ENCODE assay signal across 19 mouse cellular contexts in the genomic region with DNA sequence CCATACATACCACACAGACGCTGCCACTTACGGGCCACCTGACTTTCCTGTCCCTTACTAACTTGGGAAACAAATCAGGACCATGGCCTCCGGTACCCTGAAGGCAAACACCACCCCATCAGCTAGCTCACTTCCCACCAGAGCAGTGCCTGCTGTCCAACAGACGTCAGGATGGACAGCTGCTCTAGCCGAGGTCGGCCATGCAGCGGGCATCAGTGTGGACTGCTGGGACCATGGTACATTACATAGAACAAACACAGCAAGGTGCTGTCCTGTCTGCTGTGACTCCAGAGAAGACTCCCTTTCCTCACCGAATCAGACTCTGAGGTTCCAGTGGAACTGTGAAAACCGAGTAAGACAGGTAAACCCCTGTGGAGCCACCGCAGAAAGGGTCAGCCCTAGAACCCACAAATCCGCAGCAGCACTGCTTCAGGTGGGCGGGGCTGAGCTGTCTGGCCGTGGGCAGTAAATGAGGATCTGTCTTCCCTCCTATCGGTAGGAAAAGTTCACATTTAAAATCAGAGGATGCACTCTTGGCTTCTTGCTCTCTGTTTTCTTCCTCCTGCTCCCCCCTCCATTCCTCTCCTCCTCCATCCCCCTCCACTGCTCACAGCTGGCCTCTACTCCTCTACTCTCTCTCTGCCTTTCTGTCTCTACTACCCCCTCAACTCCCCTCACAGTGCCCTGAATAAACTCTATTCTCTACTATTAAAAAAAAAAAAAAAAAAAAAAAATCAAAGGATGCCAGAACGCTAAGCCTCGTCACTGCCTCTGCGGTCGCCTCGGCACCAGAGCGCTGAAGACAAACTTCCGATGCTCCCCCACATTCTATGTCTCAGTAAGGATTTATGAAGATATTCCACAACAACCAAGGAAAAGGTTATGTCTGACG. TPM values are rescaled to one million over a fixed set of nuclear protein-coding genes. Genes with fewer than 3 reads are reported as not detected.
DNase-seq lines count a peak whose midpoint lies in the region; ATAC-seq and TF ChIP-seq lines count a peak whose summit lies in the region.
"Had no signal": no experiment of that assay in that cellular context is flagged by ENCODE, and none has a peak within 500 bp of the region (broad histone marks: within the 10 kb centered on the region; RNA-seq: fewer than 3 reads in every experiment).

No protein-coding gene starts in this region.

- TF ChIP-seq EP300 in heart, adult 2 months (IDR thresholded peaks at IDR 0.05; ENCODE audit: insufficient read depth, low read depth, low read length): no peak

- H3K27ac ChIP-seq in heart, embryonic 15.5 days: peak overlapping the region; percentile 44; the same call in 1 of the 2 replicates
- H3K27ac ChIP-seq in heart, adult 2 months: no peak overlapping the region
- peak overlapping the region; percentile 76 for H3K27ac ChIP-seq in lung, embryonic 15.5 days
- H3K27ac ChIP-seq in stomach, embryonic 14.5 days (ENCODE audit: low read length): peak overlapping the region; percentile 33; the same call in 1 of the 2 replicates
- no peak overlapping the region for H3K27ac ChIP-seq in forebrain, embryonic 11.5 days (ENCODE audit: low read depth, low read length)
- H3K27ac ChIP-seq: forebrain, embryonic 13.5 days; hindbrain, embryonic 15.5 days; midbrain, embryonic 10.5 days; neural tube, embryonic 12.5 days had no signal

- ATAC-seq in heart, embryonic 15.5 days (replicated peaks; ENCODE audit: insufficient number of reproducible peaks, insufficient read depth, low FRiP score, low read depth): no peak
- ATAC-seq in lung, embryonic 15.5 days (ENCODE audit: borderline replicate concordance, extremely low read depth, low FRiP score, low TSS enrichment): no peak
- no peak for ATAC-seq in stomach, embryonic 14.5 days (ENCODE audit: insufficient number of reproducible peaks, insufficient read depth, low FRiP score, low read depth)
- no peak for ATAC-seq in forebrain, embryonic 11.5 days (replicated peaks; ENCODE audit: low FRiP score)
- ATAC-seq: forebrain, embryonic 13.5 days had no signal

- intact Hi-C loops in heart, adult 2 months (cut with DNase I): no loop called here

- H3K4me3 ChIP-seq in heart, embryonic 15.5 days: no peak overlapping the region
- H3K4me3 ChIP-seq in heart, adult 2 months: no peak overlapping the region
- H3K4me3 ChIP-seq in lung, embryonic 15.5 days: no peak overlapping the region
- H3K4me3 ChIP-seq in lung, adult 2 months (replicated peaks; ENCODE audit: extremely low read depth, low read depth, low read length): no peak overlapping the region
- H3K4me3 ChIP-seq in stomach, embryonic 14.5 days (ENCODE audit: low read depth, low read length): no peak overlapping the region
- H3K4me3 ChIP-seq in forebrain, embryonic 11.5 days (ENCODE audit: low read depth, low read length): no peak overlapping the region
- H3K4me3 ChIP-seq: forebrain, embryonic 13.5 days; hindbrain, embryonic 15.5 days; midbrain, embryonic 10.5 days; neural tube, embryonic 12.5 days had no signal

- no peak overlapping the region for H3K4me2 ChIP-seq in heart, embryonic 15.5 days
- no peak overlapping the region for H3K4me2 ChIP-seq in lung, embryonic 15.5 days
- no peak overlapping the region for H3K4me2 ChIP-seq in stomach, embryonic 14.5 days (replicated peaks; ENCODE audit: low read depth, low read length)
- H3K4me2 ChIP-seq in forebrain, embryonic 11.5 days (ENCODE audit: low read depth, low read length, severe bottlenecking): no peak overlapping the region
- H3K4me2 ChIP-seq: forebrain, embryonic 13.5 days; hindbrain, embryonic 15.5 days; neural tube, embryonic 12.5 days had no signal

- TF ChIP-seq CTCF in heart, adult 2 months (IDR thresholded peaks at IDR 0.05): no peak
- no peak for TF ChIP-seq CTCF in lung, adult 2 months (IDR thresholded peaks at IDR 0.05; ENCODE audit: insufficient read depth, low read length)

- 80% methylated on average over 22 of the region's 22 CpGs for WGBS in heart, embryonic 15.5 days
- 76% methylated on average over 22 of the region's 22 CpGs for WGBS in heart, adult 2 months
- 76% methylated on average over 22 of the region's 22 CpGs for WGBS in lung, embryonic 15.5 days
- WGBS in lung, adult 2 months: 72% methylated on average over 22 of the region's 22 CpGs
- 78% methylated on average over 22 of the region's 22 CpGs for WGBS in stomach, embryonic 14.5 days
- 90% methylated on average over 22 of the region's 22 CpGs for WGBS in forebrain, embryonic 11.5 days

- H3K36me3 ChIP-seq in heart, embryonic 15.5 days: peaks cover 88% of the 10 kb centered on the region
- no peaks in the 10 kb centered on the region for H3K36me3 ChIP-seq in heart, adult 2 months (ENCODE audit: control insufficient read depth, insufficient read depth, low read length)
- peaks cover 84% of the 10 kb centered on the region for H3K36me3 ChIP-seq in lung, embryonic 15.5 days
- H3K36me3 ChIP-seq in stomach, embryonic 14.5 days (ENCODE audit: control insufficient read depth, insufficient read depth, low read length): peaks cover 81% of the 10 kb centered on the region
- peaks cover 10% of the 10 kb centered on the region for H3K36me3 ChIP-seq in forebrain, embryonic 11.5 days (ENCODE audit: control insufficient read depth, insufficient read depth, low read length)

- H3K9me3 ChIP-seq in heart, embryonic 15.5 days (replicated peaks): no peaks in the 10 kb centered on the region
- H3K9me3 ChIP-seq in lung, embryonic 15.5 days: no peaks in the 10 kb centered on the region
- no peaks in the 10 kb centered on the region for H3K9me3 ChIP-seq in stomach, embryonic 14.5 days (ENCODE audit: control insufficient read depth, low read depth, low read length)
- H3K9me3 ChIP-seq in forebrain, embryonic 11.5 days (ENCODE audit: control insufficient read depth, low read length): no peaks in the 10 kb centered on the region
- H3K9me3 ChIP-seq: forebrain, embryonic 13.5 days; hindbrain, embryonic 15.5 days; midbrain, embryonic 10.5 days; neural tube, embryonic 12.5 days had no signal

- H3K79me2 ChIP-seq in heart, adult 2 months (replicated peaks; ENCODE audit: control insufficient read depth, insufficient read depth, low read length): 0 out of 2 replicates have a peak, but pooled peaks cover 1% of the 10 kb centered on the region

- H3K27me3 ChIP-seq in heart, embryonic 15.5 days: no peaks in the 10 kb centered on the region
- no peaks in the 10 kb centered on the region for H3K27me3 ChIP-seq in heart, adult 2 months (ENCODE audit: control insufficient read depth, insufficient read depth, low read length)
- H3K27me3 ChIP-seq in lung, embryonic 15.5 days: no peaks in the 10 kb centered on the region
- H3K27me3 ChIP-seq in stomach, embryonic 14.5 days (ENCODE audit: control insufficient read depth, insufficient read depth, low read length): no peaks in the 10 kb centered on the region
- no peaks in the 10 kb centered on the region for H3K27me3 ChIP-seq in forebrain, embryonic 11.5 days (ENCODE audit: control insufficient read depth, insufficient read depth, low read length)
- H3K27me3 ChIP-seq: forebrain, embryonic 13.5 days; hindbrain, embryonic 15.5 days; neural tube, embryonic 12.5 days; Patski had no signal

- peaks cover 12% of the 10 kb centered on the region; the same call in 1 of the 2 replicates for H3K4me1 ChIP-seq in heart, embryonic 15.5 days (replicated peaks)
- no peaks in the 10 kb centered on the region for H3K4me1 ChIP-seq in heart, adult 2 months (ENCODE audit: control insufficient read depth, insufficient read depth, low read length)
- peaks cover 16% of the 10 kb centered on the region for H3K4me1 ChIP-seq in lung, embryonic 15.5 days
- H3K4me1 ChIP-seq in lung, adult 2 months (ENCODE audit: control insufficient read depth, insufficient read depth, low read length): no peaks in the 10 kb centered on the region
- H3K4me1 ChIP-seq in stomach, embryonic 14.5 days (ENCODE audit: control insufficient read depth, insufficient read depth, low read length): no peaks in the 10 kb centered on the region
- H3K4me1 ChIP-seq in forebrain, embryonic 11.5 days (replicated peaks; ENCODE audit: control insufficient read depth, insufficient read depth, low read length): no peaks in the 10 kb centered on the region
- H3K4me1 ChIP-seq: forebrain, embryonic 13.5 days; hindbrain, embryonic 15.5 days; midbrain, embryonic 10.5 days; neural tube, embryonic 12.5 days had no signal

- H3K9ac ChIP-seq in heart, embryonic 15.5 days: no peak overlapping the region
- H3K9ac ChIP-seq in heart, adult 2 months (ENCODE audit: low read depth, low read length): no peak overlapping the region
- no peak overlapping the region for H3K9ac ChIP-seq in lung, embryonic 15.5 days
- no peak overlapping the region for H3K9ac ChIP-seq in stomach, embryonic 14.5 days (replicated peaks; ENCODE audit: low read depth, low read length)
- H3K9ac ChIP-seq in forebrain, embryonic 11.5 days (ENCODE audit: low read length): no peak overlapping the region
- H3K9ac ChIP-seq: forebrain, embryonic 13.5 days; hindbrain, embryonic 15.5 days; neural tube, embryonic 12.5 days had no signal

- TF ChIP-seq POLR2A in heart, adult 2 months (IDR thresholded peaks at IDR 0.05; ENCODE audit: insufficient read depth, low read depth, low read length): no peak
- no peak for TF ChIP-seq POLR2A in lung, adult 2 months (IDR thresholded peaks at IDR 0.05; ENCODE audit: borderline replicate concordance, extremely low read depth, low read depth, low read length)

- no peak for DNase-seq in heart, adult 2 months
- DNase-seq in lung, adult 2 months: no peak
- peak; percentile 73 for DNase-seq in induced T-regulatory cell, adult 2 months (ENCODE audit: low read depth)
- DNase-seq in forebrain, embryonic 11.5 days (ENCODE audit: low spot score): no peak
- DNase-seq in urinary bladder, adult 2 months (ENCODE audit: low spot score): no peak
- DNase-seq: adrenal gland, adult 8-10 months; cerebellum, postnatal 14 days; gastrocnemius, postnatal 14 days; layer of hippocampus, postnatal 36 days had no signal

RNA-seq across cellular contexts. Expression of a gene that starts 17.5 kb away (rescaled TPM):
- 0.71 and 1.6 TPM in 2 replicates for polyA plus RNA-seq in heart, embryonic 15.5 days (2015; fragmentation: Nextera tagmentation; extraction: Ambion mirVana)
- under 1 TPM; 0.39 to 0.50 TPM for total RNA-seq in heart, adult 2 months (2021)
- 0.15 and 0.29 TPM in 2 replicates for polyA plus RNA-seq in heart, adult 2 months (2012; rRNA removed)
- polyA plus RNA-seq in lung, embryonic 15.5 days (2015; fragmentation: Nextera tagmentation; extraction: Ambion mirVana): 5.8 and 6.4 TPM in 2 replicates
- 3.6 and 16.8 TPM in 2 replicates for polyA plus RNA-seq in lung, adult 2 months (2012; rRNA removed)
- polyA plus RNA-seq in stomach, embryonic 14.5 days (2014; fragmentation: Nextera tagmentation; extraction: Ambion mirVana): 5.0 and 6.0 TPM in 2 replicates
- polyA plus RNA-seq in forebrain, embryonic 11.5 days (2014; fragmentation: Nextera tagmentation; extraction: Ambion mirVana): 0.61 and 0.80 TPM in 2 replicates
- polyA plus RNA-seq in urinary bladder, adult 2 months (2012; rRNA removed): 16.9 and 24.7 TPM in 2 replicates

RNA-seq across cellular contexts. Expression of a gene that starts 18.7 kb away (rescaled TPM):
- polyA plus RNA-seq in heart, embryonic 15.5 days (2015; fragmentation: Nextera tagmentation; extraction: Ambion mirVana): 57.2 and 74.0 TPM in 2 replicates
- total RNA-seq in heart, adult 2 months (2021): 10 to 100 TPM; 61.5 to 71.2 TPM
- polyA plus RNA-seq in heart, adult 2 months (2012; rRNA removed): 40.0 and 50.7 TPM in 2 replicates
- 89.8 and 95.4 TPM in 2 replicates for polyA plus RNA-seq in lung, embryonic 15.5 days (2015; fragmentation: Nextera tagmentation; extraction: Ambion mirVana)
- polyA plus RNA-seq in lung, adult 2 months (2012; rRNA removed): 29.7 and 42.9 TPM in 2 replicates
- 71.8 and 74.2 TPM in 2 replicates for polyA plus RNA-seq in stomach, embryonic 14.5 days (2014; fragmentation: Nextera tagmentation; extraction: Ambion mirVana)
- polyA plus RNA-seq in forebrain, embryonic 11.5 days (2014; fragmentation: Nextera tagmentation; extraction: Ambion mirVana): 81.2 and 83.6 TPM in 2 replicates
- 75.0 and 78.3 TPM in 2 replicates for polyA plus RNA-seq in urinary bladder, adult 2 months (2012; rRNA removed)

RNA-seq across cellular contexts. Expression of a gene that starts 25.4 kb away (rescaled TPM):
- polyA plus RNA-seq in heart, embryonic 15.5 days (2015; fragmentation: Nextera tagmentation; extraction: Ambion mirVana): 0.19 and 0.20 TPM in 2 replicates
- not detected for total RNA-seq in heart, adult 2 months (2021)
- 0.18 and 0.32 TPM in 2 replicates for polyA plus RNA-seq in heart, adult 2 months (2012; rRNA removed)
- 0.07 and 0.24 TPM in 2 replicates for polyA plus RNA-seq in lung, embryonic 15.5 days (2015; fragmentation: Nextera tagmentation; extraction: Ambion mirVana)
- polyA plus RNA-seq in lung, adult 2 months (2012; rRNA removed): 0.10 and 0.18 TPM in 2 replicates
- polyA plus RNA-seq in stomach, embryonic 14.5 days (2014; fragmentation: Nextera tagmentation; extraction: Ambion mirVana): 0.13 and 0.15 TPM in 2 replicates
- polyA plus RNA-seq in forebrain, embryonic 11.5 days (2014; fragmentation: Nextera tagmentation; extraction: Ambion mirVana): 0.27 TPM in 1 of 2 replicates, not detected in the other
- polyA plus RNA-seq in urinary bladder, adult 2 months (2012; rRNA removed): 9.5 and 12.9 TPM in 2 replicates
- total RNA-seq: layer of hippocampus, postnatal 36 days; liver, adult 2 months had no signal
- polyA plus RNA-seq: heart, embryonic 14.5 days; liver, adult 2 months had no signal

RNA-seq across cellular contexts. Expression of a gene that starts 51.7 kb away (rescaled TPM):
- polyA plus RNA-seq in heart, embryonic 15.5 days (2015; fragmentation: Nextera tagmentation; extraction: Ambion mirVana): 45.2 and 58.2 TPM in 2 replicates
- total RNA-seq in heart, adult 2 months (2021): 10 to 100 TPM; 43.7 to 44.0 TPM
- 28.0 and 29.7 TPM in 2 replicates for polyA plus RNA-seq in heart, adult 2 months (2012; rRNA removed)
- 58.4 and 63.5 TPM in 2 replicates for polyA plus RNA-seq in lung, embryonic 15.5 days (2015; fragmentation: Nextera tagmentation; extraction: Ambion mirVana)
- 29.9 and 33.2 TPM in 2 replicates for polyA plus RNA-seq in lung, adult 2 months (2012; rRNA removed)
- 67.3 and 72.7 TPM in 2 replicates for polyA plus RNA-seq in stomach, embryonic 14.5 days (2014; fragmentation: Nextera tagmentation; extraction: Ambion mirVana)
- polyA plus RNA-seq in forebrain, embryonic 11.5 days (2014; fragmentation: Nextera tagmentation; extraction: Ambion mirVana): 67.8 and 71.1 TPM in 2 replicates
- 40.4 and 51.0 TPM in 2 replicates for polyA plus RNA-seq in urinary bladder, adult 2 months (2012; rRNA removed)

RNA-seq across cellular contexts. Expression of a gene that starts 56.5 kb away (rescaled TPM):
- polyA plus RNA-seq in heart, embryonic 15.5 days (2015; fragmentation: Nextera tagmentation; extraction: Ambion mirVana): 31.4 and 35.4 TPM in 2 replicates
- 100 to 1,000 TPM; 159 to 195 TPM for total RNA-seq in heart, adult 2 months (2021)
- 134 and 205 TPM in 2 replicates for polyA plus RNA-seq in heart, adult 2 months (2012; rRNA removed)
- polyA plus RNA-seq in lung, embryonic 15.5 days (2015; fragmentation: Nextera tagmentation; extraction: Ambion mirVana): 19.6 and 21.2 TPM in 2 replicates
- 45.6 and 67.9 TPM in 2 replicates for polyA plus RNA-seq in lung, adult 2 months (2012; rRNA removed)
- 29.0 and 29.6 TPM in 2 replicates for polyA plus RNA-seq in stomach, embryonic 14.5 days (2014; fragmentation: Nextera tagmentation; extraction: Ambion mirVana)
- polyA plus RNA-seq in forebrain, embryonic 11.5 days (2014; fragmentation: Nextera tagmentation; extraction: Ambion mirVana): 28.0 and 30.2 TPM in 2 replicates
- 94.7 and 106 TPM in 2 replicates for polyA plus RNA-seq in urinary bladder, adult 2 months (2012; rRNA removed)

Comparison
In these comparisons a context has a peak if more than half of its experiments do, and no peak if none do; other contexts are left out.
1. H3K27ac ChIP-seq: peak in heart, embryonic 15.5 days (single experiment), lung, embryonic 15.5 days (single experiment) and stomach, embryonic 14.5 days (single experiment); none in heart, adult 2 months (single experiment) and forebrain, embryonic 11.5 days (single experiment).